Mouse (Mus musculus): ENCODE measurements around the gene Gm3045.

The Gm3045 gene

DNA sequence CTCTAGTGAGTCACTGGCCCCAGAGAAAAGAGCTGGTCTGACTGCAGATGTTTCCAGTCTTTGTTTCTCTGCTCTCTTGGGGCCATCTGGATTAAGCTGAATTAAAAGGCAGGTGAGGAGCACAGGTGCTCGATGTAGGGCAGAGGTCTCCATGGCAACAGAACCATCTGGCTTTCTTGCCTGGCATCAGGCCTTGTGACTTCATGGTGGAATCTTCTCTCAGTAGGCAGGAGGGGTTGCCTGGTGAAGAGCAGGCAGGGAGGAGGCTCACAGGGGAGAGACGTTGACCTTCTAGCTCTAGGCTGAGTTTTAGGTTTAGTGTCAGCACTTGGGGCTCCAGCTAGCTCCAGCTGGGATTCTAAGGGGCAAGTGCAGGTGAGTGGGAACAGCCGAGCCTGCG lies at the start of gene Gm3045:
Gene Gm3045, plus strand, starts transcription at position 230 of the 400 bp plus-strand sequence.
- no peak for DNase-seq (ENCODE audit: low read depth)

GRCm38 (mm10) chr13:56380855-56381685 lies 45.3 kb upstream of the Gm3045 start:
- DNase-seq (ENCODE audit: low read depth), result no peak

DNA sequence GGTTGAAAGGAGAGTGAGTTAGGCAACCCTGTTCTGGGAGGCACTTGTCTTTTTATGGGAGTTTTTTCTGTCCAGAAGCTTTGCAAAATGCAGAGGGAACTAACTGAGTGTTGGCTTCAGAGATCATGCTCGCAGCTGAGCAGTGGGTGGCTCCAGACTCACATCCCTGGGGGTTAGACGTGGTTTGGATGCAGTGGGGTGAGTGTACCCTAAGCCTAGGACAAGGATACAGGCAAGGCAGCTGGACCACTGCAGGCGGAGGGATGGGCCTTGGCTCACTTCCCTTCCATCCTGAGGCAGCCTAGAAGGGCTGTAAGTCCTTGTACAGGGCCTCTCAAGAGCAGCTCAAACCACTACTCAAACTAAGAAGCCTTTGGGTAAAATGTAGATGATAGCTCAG lies 43.0 kb upstream of the Gm3045 start:
- DNase-seq (ENCODE audit: low read depth), result no peak

DNA sequence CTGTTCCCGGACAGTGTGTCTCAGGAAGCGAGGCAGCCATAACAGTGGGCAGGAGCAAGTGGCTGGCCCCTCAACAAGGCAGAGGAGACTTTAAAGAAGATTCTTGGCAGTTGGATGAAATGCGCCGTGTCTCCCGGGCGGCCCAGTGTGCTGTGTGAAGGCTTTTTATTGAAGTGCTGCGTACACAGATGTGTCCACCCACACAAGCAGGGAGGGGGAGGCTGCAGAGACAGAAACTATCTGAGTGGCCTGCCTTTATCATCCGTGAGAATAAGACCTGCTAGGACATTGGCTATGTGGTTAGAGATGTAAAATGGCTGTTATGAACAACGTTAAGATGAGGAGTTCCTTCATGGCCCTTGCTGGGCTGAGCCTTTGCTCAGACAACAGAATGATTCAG lies 40.0 kb upstream of the Gm3045 start:
- no peak for DNase-seq (ENCODE audit: low read depth)

- DNase-seq (ENCODE audit: low read depth), result no peak
Measured at GRCm38 (mm10) chr13:56387374-56387773, 39.0 kb upstream of the Gm3045 start.

- DNase-seq (ENCODE audit: low read depth), result no peak
Measured at GRCm38 (mm10) chr13:56388042-56388441, 38.4 kb upstream of the Gm3045 start.

DNA sequence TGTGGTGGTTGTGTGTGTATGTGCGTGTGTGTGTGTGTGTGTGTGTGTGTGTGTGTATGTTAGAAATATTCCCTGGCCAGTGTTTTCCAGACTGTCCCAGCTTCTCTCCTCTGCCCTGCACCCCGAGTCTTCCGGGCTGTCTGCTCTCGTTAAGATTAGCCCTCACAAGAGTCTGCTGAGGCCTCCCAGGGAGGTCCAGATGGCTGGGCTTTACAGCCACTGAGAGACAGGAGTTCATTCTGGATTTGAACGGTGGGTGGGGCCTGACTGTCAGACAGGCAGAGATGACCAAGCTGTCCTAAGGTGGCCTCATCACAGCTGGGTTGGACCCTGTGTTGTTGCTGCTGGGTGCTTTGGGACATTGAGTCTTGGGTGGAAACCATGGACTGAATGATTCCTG lies 28.8 kb upstream of the Gm3045 start:
- no peak for DNase-seq (ENCODE audit: low read depth)

DNA sequence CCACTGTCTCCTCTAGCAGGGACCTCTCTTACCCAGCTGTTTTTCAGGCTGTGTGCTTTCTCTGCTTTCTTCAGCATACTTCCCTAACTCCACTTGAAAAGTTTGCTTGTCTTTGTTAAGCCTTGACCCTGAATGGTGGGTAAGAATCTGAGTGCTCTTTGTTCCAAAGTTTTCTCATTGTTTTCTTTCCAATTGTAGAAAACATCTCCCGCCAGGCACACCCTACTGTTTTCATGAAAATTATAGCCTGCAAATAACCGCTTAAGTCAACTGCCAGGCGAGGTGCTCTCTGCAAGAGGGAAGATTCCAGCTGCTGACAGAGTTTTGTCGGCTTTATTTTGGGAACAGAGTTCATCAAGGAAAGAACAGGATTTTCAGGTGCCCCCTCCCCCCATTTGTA lies 25.2 kb upstream of the Gm3045 start:
- DNase-seq (ENCODE audit: low read depth), result no peak

GRCm38 (mm10) chr13:56403381-56404086 lies 22.9 kb upstream of the Gm3045 start:
- DNase-seq (ENCODE audit: low read depth), result no peak

GRCm38 (mm10) chr13:56404511-56405140 lies 21.8 kb upstream of the Gm3045 start:
- no peak for DNase-seq (ENCODE audit: low read depth)

- no peak for DNase-seq (ENCODE audit: low read depth)
Measured at GRCm38 (mm10) chr13:56412286-56412873, 14.0 kb upstream of the Gm3045 start.

GRCm38 (mm10) chr13:56418685-56419483 lies 7.5 kb upstream of the Gm3045 start:
- no peak for DNase-seq (ENCODE audit: low read depth)

DNA sequence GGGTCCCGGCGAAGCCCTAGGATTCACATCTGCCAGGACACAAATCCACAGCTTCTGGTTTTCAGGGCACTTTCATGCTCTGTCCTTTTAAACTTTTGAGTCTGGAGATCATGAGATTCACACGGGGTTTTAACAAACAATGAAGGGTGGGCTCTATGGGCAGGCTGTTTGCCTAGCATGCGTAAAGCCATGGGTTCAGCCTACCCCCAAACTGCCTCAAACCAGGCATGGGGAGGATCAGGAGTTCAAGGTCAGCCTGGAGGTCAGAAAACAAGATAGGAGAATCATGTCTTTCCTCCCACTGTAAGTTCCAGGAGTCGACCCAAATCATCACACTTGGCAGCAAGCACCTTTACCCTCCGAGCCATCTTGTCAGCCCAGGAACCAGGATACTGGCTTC lies 6.9 kb upstream of the Gm3045 start:
- DNase-seq (ENCODE audit: low read depth), result no peak

GRCm38 (mm10) chr13:56422072-56422723 lies 4.2 kb upstream of the Gm3045 start:
- peak; percentile 60 for DNase-seq (ENCODE audit: low read depth)

DNA sequence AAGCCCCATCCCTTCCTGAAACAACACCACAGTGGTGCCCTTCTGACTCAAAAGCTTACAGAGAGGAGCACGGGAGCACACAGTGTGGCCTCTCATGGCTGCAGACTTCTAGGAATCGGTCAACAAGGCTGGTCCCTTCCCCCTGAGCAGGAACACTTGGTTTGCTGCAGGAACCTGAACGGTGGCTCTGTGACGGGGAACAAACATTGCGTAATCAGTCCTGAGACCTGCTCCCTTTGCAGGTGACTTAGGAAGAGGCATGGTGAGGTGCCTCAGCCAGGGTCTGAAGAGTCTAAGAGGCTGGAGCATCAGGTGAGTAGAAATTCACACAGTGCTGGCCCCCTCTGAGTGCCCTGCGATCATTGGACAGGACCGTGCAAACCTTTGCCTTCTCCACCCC lies 463 bp upstream of the Gm3045 start:
- DNase-seq (ENCODE audit: low read depth), result no peak

DNA sequence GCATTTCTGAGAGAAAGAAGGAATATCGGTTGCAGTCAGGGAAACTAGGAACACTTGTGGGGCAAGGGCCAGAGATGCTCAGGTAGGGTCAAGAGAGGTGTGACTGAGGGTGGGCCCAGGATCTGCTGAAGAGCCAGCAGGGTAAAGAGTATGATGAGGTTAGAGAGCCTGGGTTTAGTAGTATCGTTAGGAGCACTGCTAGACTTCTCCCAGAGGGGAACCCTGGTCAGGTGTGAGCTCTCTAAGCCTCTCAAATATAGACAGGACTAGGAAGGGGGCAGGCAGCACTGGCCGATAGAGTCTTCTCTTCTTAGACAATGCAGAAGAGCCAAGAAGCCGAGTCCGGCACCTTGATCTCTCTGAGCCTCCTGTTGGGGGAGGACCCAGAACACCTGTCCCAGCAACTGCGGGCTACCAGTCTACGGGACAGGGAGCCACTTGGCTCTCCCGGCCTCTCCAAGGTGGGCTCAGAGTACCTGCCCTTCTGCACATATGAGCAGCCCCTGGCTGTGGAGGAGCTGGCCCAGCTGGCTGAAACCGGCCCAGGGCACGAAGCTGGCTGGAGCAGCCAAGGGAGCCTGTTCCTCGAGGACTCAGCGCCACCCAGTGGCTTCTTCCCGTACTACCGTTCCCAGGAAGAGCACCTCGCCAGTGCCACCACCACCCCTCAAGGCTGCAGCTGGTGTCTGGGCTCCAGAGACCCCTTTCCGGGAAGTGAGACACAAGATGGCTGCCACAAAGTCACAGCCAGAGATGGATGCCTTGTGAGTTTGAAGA lies 2.5 kb downstream of the Gm3045 start:
- DNase-seq (ENCODE audit: low read depth), result peak; percentile 54

DNA sequence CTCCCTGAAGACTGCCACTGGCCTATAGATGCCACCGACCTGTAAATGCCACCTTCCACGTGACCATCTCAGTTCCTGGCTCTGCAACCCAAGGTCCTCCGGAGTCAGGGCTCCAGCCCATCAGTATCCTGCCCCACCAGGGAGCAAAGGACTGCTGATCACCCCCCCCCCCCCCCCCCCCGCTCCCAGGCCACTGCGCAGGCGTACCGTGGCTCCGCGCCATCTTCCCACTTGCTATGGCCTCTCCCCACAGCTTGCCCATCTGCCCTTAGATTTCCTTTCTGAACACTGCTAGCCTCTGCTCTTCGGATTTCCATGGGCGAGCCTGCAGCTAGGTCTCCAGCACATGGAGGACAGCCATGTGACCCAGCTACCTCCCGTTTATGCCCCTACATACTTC lies 6.1 kb downstream of the Gm3045 start:
- no peak for DNase-seq (ENCODE audit: low read depth)

GRCm38 (mm10) chr13:56433466-56433865 lies 7.1 kb downstream of the Gm3045 start:
- DNase-seq (ENCODE audit: low read depth), result peak; percentile 30

DNA sequence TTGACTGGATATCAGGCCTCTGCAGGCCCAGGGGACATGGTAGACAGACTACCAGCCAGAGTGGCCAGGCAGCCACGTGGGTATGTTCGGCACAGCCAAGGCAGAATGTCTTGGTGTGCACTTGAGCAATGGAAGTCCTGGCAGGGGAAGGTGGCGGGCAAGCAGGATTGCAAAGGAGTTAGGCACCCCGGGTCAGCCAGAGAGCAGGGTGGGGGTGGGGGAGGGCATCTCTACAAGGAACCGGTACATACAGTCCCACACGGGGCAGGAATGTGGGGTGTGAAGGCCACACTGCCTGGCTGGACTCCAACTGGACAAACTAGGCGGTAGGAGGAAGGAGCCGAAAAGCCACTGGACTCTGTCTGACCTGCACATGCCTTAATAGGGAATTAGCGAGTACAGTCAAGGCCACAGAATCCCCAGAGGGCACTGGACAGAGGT lies 7.9 kb downstream of the Gm3045 start:
- DNase-seq (ENCODE audit: low read depth), result no peak

DNA sequence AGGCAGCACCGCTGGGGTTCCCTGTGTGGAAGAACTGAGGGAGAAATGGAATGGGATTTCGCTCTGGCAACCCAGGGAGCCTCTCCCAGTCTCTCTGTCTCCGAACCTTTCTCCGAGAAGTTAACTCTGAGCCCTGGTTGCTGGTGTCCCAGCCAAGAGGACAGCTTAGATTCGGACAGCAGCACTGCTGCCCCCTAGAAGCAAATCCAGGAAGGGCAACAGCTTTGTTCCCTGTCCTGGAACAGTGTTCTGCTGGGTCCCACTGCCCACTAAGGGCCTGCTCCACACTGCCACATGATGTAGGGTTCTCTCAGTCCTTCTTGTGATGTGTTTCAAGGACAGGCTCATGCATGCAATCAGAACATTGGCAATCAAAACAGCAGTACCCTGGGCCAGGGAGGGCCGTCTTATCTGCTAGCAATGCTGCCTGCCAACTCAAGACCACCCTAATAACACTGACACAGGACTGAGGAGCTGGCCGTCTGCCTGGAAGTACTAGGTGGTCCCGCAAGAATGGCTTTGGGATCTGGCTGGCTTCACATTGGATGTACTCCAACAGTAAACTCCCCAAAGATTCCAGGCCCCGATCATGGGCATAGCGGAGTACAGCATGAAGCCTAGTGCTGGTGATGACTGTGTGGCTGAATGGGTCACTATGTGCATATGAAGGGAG lies 9.4 kb downstream of the Gm3045 start:
- no peak for DNase-seq (ENCODE audit: low read depth)
